Mouse (Mus musculus) ZHBTc4 (cell line): ENCODE data around the gene Phlda1.

Source experiments
- DNase-seq: peaks from one replicate; pipeline ENCODE4 v3.0.0-alpha.2; 2011; ENCODE audit warnings: low read depth, low spot score

Phlda1 gene

DNA sequence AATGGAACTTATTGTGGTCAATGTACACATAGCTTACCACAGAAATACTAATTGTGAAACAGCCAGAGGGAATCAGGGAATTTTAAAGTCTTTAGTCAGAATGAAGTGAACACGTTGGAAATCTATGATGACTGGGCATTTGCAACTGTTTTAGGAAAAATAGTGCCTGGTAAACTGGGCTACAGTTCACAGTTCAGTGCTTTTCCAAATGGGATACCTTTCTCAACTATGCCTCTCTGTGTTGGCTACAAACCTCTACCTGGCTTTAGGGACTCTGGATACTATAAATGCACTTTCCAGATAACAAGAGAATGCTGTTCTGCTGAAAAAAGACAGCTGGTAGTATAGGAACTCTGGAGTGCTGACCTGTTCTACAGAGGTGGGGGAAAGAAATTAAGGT is 1.5 kb upstream of the Phlda1 start:
- no peak for DNase-seq

DNA sequence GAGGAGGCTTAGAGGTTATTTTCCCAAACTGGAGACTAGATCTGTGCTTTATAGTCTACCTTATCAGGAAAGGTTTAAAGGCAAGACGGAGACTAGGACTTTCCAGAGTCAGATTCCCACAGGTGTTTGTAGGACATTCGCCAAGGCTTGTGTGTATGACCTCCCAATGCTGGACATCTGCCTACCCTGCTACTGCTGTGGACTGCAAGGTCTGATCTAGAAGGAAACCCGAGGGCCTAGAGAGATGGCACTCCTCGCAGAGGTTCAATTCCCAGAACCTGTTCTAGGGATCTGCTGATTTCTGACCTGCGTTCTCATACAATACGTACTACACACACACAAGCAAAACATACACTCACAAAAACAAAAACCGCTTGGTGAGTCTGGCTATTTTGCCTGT is 680 bp upstream of the Phlda1 start:
- no peak for DNase-seq

DNA sequence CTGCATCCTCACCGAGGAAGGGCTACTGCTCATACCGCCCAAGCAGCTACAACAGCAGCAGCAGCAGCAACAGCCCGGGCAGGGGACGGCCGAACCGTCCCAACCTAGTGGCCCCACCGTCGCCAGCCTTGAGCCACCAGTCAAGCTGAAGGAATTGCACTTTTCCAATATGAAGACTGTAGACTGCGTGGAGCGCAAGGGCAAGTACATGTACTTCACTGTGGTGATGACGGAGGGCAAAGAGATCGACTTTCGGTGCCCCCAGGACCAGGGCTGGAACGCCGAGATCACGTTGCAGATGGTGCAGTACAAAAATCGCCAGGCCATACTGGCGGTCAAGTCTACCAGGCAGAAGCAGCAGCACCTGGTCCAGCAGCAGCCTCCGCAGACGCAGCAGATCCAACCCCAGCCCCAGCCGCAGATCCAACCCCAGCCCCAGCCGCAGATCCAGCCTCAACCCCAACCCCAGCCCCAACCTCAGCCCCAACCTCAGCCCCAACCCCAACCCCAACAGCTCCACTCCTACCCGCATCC is 907 bp downstream of the Phlda1 start:
- peak; percentile 67 for DNase-seq

DNA sequence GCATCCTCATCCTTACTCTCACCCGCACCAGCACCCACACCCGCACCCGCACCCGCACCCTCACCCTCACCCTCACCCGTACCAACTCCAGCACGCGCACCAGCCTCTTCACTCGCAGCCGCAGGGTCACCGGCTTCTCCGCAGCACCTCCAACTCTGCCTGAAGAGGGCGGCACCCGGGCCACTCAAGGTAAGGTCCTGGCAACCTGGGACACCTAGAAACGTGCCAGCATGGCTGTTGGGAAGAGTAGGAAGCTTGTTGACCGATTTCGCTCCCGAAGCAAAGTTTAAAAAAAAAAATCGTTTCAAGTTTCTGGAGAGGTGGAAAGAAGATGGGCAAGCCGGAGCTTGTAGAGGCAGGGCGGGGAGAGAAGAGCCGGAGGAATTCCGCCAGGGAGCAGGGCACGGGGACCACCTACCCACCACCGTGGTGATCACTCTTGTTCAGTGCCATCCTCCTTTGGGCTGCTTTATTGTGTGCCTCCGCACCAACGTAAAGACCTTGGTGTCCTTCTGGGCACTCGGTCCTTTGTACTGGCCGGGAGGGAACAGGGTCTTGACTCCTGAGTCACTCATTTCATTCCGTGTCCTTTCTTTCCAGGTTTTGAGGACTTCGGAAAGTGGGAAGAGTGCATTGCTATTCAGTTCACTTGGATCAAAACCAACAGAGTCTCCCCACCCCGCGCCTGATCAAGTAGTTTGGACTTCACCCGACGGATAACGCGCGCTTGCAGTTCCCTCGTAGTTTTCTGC is 1.6 kb downstream of the Phlda1 start:
- DNase-seq: peak; percentile 82

DNA sequence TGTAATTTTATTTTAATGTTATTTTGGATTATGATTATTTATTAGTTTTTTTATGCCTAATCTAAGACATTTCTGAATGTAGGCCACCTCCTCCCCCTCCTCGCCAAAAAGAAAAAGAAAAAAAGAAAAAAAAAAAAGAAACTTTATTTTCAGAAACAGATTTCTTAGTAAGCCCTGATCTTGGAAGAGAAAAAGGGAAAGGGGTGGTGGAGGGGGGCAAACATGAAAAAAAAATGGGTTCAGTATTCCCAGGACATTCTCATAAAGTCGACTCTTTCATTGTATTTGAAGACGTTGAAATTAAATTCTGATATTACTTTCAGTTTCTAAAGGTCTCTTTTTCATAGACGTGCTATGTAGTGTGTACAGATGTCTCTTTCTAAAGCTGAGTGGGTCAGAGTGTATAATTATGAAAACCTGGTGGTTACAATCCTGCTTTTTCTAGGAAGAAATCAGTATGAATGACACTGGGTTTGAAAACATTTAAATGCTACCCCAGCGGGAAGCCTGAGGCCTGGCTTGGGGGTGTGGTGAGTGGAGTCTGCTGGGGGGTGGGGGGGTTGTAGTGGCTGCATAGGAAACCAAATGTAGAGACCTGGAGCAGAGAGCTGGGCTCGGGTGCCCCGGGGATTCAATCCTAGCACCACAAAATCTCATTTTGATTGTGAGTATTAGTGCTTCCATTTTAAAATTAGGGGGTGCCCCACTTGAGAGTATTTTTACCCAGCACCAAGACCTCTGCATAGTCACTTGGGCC is 2.4 kb downstream of the Phlda1 start:
- DNase-seq: peak; percentile 42

DNA sequence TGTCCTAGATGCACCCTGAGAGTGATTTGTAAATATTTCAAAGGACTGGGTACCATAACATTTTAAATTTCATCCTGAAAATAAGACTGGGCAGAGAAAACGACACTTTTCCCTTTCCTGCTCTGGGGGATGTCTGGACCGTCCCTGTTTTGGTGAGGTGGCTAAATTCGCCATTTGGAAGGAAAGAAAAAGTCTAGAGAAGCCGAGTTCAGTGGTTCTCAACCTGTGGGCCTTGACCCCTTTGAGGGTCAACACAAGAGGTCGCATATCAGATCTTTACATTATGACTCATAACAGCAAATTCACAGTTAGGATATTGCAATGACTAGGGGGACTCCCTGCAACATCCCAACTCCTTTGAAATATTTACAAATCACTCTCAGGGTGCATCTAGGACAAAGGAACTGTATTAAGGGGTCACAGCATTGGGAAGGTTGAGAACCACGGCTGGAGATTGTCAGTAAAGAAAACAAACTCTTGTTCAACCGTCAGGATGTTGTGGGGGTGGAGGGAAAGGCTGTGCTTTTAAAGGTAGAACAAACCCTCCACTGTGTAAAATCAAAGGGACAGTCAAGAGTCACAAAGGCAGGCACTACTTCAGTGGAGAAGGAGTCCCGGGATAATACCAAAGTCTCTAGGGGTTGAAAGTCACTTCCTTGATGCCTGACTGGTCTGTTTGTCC is 3.2 kb downstream of the Phlda1 start:
- no peak for DNase-seq

DNA sequence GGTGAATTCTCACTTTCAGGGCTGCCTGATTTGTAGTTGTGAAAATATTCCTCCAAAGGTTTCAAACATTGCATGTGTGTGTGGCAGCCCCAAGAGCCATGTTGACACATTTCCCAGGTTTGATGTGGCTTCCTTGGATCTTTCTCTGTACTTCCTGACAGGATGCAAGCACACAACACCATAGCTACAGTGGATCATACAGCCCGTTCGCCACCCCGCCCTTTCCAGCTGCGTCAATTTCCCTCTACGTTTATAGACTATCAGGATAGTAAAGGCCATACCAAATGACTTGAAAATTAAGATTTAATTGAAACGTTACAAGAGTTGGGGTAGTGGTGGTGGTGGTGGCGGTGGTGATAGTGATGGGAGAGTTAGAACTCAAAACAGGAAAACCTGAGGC is 3.9 kb downstream of the Phlda1 start:
- no peak for DNase-seq

DNA sequence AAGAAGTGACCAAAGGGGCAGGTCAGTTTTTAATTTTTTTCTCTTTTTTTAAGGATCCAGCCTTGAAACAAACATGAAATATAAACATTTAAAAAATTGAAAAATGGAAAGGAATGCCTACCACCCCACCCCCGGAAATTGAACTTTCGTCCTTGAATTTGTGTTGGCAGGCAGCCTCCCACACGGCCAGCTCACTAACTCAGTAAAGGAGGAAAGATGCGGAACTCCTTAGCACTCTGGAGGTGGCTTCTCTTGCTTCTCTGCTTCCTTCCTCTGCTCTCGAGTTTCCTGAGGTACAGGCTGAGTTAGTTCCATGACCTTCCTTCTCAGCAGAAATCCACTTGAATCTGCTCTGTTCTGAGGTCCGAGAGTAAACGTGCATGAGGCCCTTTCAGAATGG is 4.7 kb downstream of the Phlda1 start:
- DNase-seq: no peak

DNA sequence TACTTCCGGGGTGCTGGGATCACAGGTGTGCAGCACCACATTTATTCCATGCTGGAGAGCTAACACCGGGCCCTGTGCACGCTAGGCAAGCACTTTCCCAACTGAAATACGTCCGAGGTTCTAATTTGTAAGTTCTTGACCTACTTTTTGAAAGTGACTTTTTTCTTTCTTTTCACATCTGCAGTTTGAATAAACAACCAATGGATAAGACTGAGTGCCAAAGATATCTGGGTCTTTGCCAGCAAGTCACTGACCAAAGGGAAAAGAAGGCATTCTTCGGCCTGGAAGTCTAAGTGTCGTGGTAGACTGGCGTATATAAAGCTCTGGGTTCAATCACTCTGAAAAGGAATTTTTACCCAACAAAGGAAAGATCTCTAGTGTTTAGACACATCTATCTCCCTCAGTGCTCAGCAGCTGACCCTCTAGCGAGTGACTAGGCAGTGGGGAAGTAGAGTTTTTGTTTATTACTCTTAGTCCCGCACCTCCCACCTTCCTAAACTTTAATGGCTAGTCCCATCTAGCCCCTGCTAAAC is 6.0 kb downstream of the Phlda1 start:
- no peak for DNase-seq

DNA sequence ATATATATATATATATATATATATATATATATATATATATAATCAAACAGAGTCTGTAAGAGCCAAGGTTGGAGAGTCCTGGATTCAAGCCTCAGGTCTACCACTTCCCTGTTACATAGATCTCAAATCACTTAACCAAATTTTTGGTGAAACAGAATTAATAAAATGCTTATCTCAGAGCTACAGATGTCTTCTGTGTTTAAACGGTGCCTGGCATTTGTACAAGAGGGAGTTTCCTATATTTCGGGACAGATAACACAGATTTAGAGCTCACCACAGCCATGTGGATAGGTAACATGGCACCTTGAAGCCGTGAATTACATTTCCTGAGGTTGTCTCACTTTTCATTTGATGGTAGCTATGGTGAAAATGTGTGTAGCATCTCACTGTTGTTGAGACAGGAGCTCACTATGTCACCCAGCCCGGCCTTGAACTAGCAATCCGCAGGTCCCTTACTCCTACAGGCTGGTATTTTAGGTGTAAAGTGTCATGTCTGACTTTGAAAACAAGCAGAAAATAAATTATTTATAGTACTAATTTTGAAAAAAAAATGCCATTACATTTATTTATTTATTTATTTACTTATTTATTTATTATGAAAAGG is 8.3 kb downstream of the Phlda1 start:
- DNase-seq: no peak

DNA sequence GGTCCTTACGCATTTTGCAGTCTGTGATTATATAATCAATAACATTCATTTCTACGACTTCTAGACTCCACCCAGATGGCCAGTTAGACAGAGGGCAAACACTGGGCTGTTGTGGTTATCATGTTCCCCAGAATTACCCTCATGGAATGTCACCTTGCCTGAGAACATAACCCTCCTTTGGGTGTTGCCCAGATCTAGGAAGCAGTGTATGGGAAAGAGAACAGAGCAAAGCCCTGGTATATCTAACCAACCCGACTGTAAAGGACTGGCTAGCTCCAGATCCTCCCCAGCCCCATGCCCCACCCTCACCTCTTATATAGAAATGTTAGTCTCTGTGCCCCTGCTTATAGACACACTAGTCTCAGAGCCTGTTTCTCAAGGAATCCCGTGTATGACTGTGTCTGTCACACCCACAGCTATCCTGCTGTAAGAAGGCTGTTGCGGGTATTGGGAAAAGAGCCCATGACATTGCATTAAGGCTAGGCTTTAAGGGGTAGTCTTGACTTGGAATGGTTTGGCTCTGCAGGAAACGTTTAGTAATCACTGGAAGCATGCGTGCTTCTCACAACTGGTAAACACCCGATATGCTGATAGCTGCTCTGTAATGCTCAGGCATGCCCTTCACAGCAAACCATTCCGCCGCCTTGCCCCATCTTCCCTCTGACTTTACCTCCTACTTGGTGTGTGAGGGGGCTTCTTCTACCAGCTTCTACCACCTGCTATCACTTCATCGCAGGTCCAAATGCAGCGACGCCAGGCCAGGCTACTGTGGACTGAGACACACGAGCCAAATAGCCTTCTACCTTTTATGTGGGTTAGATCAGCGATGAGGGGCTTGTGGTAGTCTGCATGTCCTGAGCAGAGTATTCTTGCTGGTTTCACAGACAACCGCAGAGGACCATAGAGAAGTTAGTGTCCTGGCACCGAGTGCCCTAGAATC is 9.3 kb downstream of the Phlda1 start:
- DNase-seq: no peak

DNA sequence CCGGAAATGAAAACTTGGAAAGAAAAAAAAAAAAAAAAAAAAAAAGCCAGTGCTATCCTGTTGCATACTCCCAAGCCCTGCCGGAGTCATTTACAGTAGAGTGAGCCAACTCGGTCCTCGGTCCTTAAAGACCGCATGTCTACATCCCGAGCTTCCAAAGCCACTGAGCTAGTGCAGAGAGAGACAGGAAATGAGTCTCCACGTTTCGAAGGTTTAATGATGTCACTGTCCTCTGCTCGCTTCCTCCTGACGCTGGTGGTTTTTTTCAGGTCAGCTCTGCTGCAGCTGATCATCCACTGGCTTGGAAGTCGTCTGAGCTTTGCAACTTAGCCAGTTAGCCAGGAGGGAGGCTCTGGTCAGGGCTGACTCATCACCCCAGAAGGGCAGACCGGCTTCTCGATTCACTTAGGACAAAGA is 10.1 kb downstream of the Phlda1 start:
- DNase-seq: no peak

DNA sequence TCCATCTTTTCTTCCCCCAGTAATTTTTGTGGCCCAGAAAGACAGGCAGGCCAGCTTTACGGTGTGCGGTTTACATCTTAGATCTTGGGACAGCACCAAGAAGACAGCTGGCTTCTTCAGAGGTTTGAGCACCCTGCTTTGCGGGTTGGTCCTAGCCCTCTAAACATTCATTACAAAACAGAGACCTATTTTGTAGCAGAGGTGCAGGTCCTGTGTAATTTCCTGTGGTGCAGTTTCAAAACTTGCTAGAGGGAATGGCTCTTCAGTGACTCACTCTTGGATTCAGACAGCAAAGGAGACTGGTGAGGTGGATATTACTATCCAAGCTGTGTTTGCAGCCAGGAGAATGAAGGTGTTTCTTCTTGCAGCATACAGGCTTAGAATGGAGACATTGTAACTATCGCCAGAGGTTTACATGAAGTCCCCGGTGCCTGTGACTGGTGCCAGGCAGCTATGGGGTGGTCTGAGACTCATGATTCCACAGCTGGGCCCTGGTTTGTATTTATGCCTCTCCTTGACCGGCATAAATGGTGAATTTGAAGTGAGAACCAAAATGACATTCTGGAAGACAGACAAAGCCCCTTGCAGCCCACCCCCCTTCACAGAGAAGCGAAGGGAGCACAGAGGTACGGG is 10.8 kb downstream of the Phlda1 start:
- DNase-seq: no peak

DNA sequence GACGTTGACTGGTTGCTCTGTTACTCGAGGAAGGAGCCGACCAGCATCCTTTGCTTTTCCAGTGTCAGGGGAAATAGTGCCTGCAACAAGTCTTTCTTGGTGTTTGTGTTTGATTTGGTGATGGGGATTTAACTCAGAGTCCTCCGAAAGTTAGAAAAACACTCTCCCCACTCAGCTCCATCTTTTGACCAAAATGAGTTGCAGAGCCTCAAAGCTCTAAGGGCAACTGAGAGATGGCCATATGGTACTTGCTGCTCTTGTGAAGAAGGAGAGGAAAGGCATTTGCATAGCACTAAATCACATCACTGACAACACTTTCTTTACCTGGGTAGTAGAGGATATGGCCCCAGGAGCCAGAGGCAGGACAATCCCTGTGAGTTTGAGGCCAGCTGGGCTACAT is 12.3 kb downstream of the Phlda1 start:
- no peak for DNase-seq

DNA sequence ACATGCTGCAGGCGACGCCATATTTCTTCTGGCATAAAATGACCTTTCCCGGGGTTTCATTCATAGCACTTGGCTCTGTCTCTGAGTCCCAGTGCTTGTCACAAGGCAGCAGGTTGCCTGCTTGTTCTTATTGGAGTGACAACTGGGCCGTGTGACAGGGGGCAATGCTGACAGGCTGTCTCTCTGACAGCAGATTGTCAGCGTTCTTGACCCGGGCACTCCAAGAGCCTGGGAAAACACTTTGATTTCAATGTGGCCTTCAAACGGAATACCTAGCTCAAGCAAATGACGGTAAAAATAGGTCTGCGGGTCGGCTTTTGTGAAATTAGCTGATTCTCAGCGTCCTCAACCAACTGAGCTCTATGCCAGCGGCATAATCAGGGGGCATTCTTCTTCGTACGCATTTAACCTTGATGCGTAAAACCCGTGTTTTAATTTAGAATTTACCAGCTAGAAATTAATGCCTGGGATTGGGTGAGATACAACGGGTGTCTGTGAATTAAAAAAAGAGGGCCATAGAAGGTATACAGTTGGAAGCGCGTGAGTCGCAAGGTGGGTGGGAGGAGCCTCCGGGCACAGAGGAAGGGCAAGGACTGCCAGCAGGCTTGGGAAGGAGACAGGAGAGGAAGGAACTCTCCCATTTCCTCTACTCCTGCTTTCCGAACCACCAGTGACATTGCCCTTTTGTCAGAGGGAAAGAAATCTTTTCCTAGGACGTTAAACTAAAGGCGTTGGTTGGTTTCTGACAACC is 13.7 kb downstream of the Phlda1 start:
- DNase-seq: peak; percentile 34

DNA sequence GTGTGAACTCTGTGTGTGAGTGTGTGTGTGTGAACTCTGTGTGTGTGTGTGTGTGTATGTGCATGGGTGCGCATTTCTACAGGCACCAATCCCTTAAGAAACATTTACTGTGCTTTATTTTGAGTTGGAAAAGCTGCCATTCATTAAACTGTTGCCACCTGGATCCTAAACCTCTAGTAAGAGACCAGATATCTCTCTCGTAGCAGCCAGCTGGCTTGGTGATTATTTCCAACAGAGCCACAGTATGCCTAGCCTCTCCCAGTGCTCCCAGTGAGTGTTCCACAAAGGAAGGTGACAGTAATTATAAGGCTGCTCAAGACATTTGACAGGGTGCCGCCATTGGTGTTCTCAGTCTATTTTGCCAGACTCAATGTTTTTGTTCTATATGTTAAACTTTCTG is 14.5 kb downstream of the Phlda1 start:
- DNase-seq: no peak

DNA sequence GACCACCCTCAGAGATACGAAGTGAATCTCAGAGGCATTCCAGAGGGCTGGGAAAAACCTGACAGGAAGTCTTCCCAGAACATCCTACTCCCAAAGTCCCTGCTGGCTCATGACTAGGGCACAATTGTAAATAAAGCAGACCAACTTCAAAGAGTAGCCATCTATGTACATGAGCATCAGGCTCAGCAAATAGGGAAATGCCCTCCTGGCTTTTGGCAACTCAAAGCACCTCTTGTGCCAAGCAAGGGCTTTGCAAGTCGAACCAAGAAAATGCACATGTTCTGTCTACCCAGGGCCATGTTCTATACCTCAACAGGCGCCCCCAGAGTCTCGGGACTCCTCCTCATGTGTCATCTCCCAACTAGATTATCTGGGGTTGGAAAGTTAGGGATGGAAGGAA is 15.6 kb downstream of the Phlda1 start:
- DNase-seq: no peak

DNA sequence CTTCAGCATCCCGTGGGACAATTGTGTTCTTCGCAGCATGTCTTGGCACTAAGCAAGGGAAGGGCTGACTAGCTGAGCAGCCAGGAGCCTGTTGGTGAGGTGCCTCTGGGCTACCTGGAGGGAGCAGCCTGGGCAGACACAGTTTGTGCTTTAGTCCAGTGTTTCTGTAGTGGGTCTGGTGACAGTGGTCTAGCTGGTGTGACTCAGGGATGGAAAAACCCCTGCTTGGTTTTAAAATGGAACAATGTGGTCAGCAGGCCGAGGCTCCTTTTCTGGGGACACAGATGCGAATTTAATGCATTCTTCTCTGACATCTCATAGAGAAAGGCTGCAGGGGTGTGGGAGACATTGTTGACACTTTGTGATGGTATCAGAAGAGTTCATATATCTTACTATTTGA is 16.1 kb downstream of the Phlda1 start:
- DNase-seq: no peak

DNA sequence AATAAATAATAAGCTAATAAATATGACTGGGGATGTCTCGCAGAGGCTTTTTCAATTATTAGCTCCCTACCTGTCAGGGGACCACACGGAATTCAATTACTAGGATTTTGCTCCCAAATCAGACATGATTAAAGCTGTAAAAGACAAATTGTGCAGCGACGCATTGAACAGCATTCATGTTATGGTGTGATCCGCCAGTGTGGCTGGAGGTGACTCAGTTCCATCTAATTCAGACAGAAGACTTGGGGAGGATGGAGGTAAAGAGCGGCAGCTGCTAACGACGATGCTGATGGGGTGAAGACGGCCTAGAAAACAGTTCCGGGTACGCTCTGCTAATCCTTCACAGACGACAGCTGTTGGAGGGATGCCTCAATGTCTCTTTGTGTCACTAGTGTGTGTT is 17.8 kb downstream of the Phlda1 start:
- no peak for DNase-seq
